Mouse (Mus musculus) forebrain, embryonic 15.5 days (tissue): Measurements from ENCODE around the gene Ntn5. TPM values are rescaled to one million over a fixed set of nuclear protein-coding genes. Genes with fewer than 3 reads are reported as not detected.

ENCODE experiments used
- ATAC-seq: fragments of 200-750 bp; cut with Nextera tagmentation; replicated peaks from 2 replicates; pipeline ENCODE4 v1.8.0; 2017; ENCODE audit warnings: mild to moderate bottlenecking, moderate TSS enrichment, moderate library complexity
- H3K27ac ChIP-seq: fragments of 300-500 bp; sonication (generic); replicated peaks from 2 replicates; pipeline ENCODE4 v1.5.1; 2015; ENCODE audit warnings: mild to moderate bottlenecking, inconsistent platforms
- H3K27me3 ChIP-seq: fragments of 300-500 bp; sonication (generic); 2 replicates; pipeline ENCODE4 v1.6.1; 2015; ENCODE audit warnings: inconsistent platforms
- H3K36me3 ChIP-seq: fragments of 300-500 bp; sonication (generic); 2 replicates; pipeline ENCODE4 v1.6.1; 2015; ENCODE audit warnings: mild to moderate bottlenecking, inconsistent platforms
- H3K4me1 ChIP-seq: fragments of 300-500 bp; sonication (generic); 2 replicates; pipeline ENCODE4 v1.6.1; 2015; ENCODE audit warnings: inconsistent platforms
- H3K4me2 ChIP-seq: fragments of 300-500 bp; sonication (generic); replicated peaks from 2 replicates; pipeline ENCODE4 v1.6.1; 2015; ENCODE audit warnings: mild to moderate bottlenecking, inconsistent platforms
- H3K4me3 ChIP-seq: fragments of 300-500 bp; sonication (generic); 2 replicates; pipeline ENCODE4 v1.5.1; 2015; ENCODE audit warnings: mild to moderate bottlenecking, inconsistent platforms
- H3K9ac ChIP-seq: fragments of 300-500 bp; sonication (generic); replicated peaks from 2 replicates; pipeline ENCODE4 v1.6.1; 2015; ENCODE audit warnings: mild to moderate bottlenecking, inconsistent platforms
- H3K9me3 ChIP-seq: fragments of 300-500 bp; sonication (generic); 2 replicates; pipeline ENCODE4 v1.6.1; 2016; ENCODE audit warnings: inconsistent platforms
- WGBS: fragments of 180-500 bp; shearing (Covaris S2); methylation state at CpG from one replicate; pipeline ENCODE4 v1.1.7; 2015; ENCODE audit warnings: mixed read lengths; 5-methylcytosine and 5-hydroxymethylcytosine counted together
- polyA plus RNA-seq: library from polyadenylated mRNA; unstranded; fragments of >200 nt; fragmentation: Nextera tagmentation; extraction: Ambion mirVana; gene quantifications from 2 replicates; pipeline ENCODE4 v1.2.1, GENCODE M21; 2015

Gene Ntn5
- polyA plus RNA-seq: 0.29 and 0.45 TPM in 2 replicates

DNA sequence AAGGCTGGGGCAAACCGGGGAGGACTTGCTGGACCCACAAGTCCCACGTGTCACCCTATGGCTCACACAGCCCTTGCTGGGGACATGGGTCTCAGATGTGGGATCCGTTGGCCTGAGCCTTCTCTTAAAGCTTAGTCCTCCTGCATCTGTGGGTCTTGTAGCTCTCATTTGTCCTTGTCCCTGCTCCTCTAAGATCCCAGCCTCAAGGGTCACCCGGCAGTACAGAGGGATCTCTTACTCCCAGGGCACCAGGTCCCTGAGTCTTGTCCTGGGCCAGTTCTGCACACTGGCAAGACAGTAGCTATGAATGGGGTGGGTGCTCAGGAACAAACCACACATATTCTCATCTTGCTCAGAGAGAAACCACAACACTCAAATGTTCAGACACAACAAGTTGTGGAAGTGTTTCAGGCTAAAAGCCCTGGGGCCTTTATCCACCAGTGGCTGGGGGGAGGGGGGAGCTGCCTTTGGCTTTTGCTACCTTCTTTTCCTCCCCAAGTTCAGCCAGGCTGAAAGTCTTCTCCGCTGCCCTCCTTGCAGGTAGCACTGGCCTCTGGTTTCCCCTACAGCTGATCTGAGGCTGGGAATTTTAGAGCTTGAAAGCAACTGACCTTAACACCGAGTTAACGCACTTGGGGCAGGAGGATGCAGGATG is at the start of gene Ntn5:
Gene Ntn5 (plus strand): TSS at position 627 of the 655 bp plus-strand sequence.
- no peaks in the 10 kb centered on the region for H3K36me3 ChIP-seq
- no peak for ATAC-seq
- H3K4me3 ChIP-seq: no peak within 1 kb of the TSS
- H3K9ac ChIP-seq: no peak within 1 kb of the TSS
- WGBS: 75% methylated on average over 7 of the region's 7 CpGs
- H3K4me2 ChIP-seq: no peak within 1 kb of the TSS
- no peaks in the 10 kb centered on the region for H3K9me3 ChIP-seq
- H3K27me3 ChIP-seq: no peaks in the 10 kb centered on the region
- peaks cover 8% of the 10 kb centered on the region for H3K4me1 ChIP-seq
- H3K27ac ChIP-seq: peak within 1 kb of the TSS; percentile 69

DNA sequence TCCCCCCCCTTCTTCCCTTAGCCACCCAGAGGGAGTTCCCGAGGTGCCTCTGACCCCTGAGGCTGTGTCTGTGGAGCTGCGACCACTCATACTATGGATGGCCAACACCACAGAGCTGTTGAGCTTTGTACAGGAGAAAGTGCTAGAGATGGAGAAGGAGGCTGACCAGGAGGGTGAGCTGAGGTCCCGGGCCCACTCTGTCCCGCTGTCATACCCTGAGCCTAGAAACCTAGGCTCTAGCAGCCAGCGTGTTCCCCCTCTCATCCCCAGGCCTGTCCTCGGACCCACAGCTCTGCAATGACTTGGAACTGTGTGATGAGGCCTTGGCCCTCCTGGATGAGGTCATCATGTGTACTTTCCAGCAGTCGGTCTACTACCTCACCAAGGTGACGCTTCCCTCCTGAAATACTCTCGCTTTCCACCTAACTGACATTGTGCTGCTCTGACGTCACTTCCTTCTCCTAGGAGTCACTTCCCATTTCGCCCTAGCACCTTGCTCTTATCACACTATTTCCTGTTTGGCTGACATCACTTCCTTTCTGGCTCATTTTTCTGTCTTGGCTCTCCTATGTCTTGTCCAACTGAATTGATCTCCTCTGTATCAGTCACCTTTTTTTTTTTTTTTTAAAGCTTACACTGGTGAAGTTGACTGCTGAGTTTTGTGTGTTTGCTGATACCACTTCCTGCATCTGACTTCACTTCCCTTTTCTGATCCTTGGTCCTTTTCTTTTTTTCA is 48.7 kb upstream of the Ntn5 start:
- Histone ChIP-seq H3K4me1 (peaks cover 15% of the 10 kb centered on the region), H3K9me3 (no peaks in the 10 kb centered on the region), H3K4me2 (no peak overlapping the region), H3K4me3 (no peak overlapping the region), H3K27me3 (no peaks in the 10 kb centered on the region), H3K27ac (no peak overlapping the region), H3K9ac (no peak overlapping the region), H3K36me3 (peaks cover 8% of the 10 kb centered on the region; the same call in 1 of the 2 replicates)
- no peak for ATAC-seq
- 91% methylated on average over 11 of the region's 11 CpGs for WGBS

- Histone ChIP-seq H3K36me3 (peaks cover 8% of the 10 kb centered on the region; the same call in 1 of the 2 replicates), H3K4me2 (no peak overlapping the region), H3K4me1 (peaks cover 15% of the 10 kb centered on the region), H3K27ac (no peak overlapping the region), H3K4me3 (no peak overlapping the region), H3K9ac (no peak overlapping the region), H3K27me3 (no peaks in the 10 kb centered on the region), H3K9me3 (no peaks in the 10 kb centered on the region)
- ATAC-seq: no peak
- WGBS: 86% methylated on average over 15 of the region's 15 CpGs
Measured at GRCm38 (mm10) chr7:45635711-45636688, 47.8 kb upstream of the Ntn5 start.

- Histone ChIP-seq H3K36me3 (peaks cover 8% of the 10 kb centered on the region; the same call in 1 of the 2 replicates), H3K27me3 (no peaks in the 10 kb centered on the region)
Measured at GRCm38 (mm10) chr7:45637710-45638109, 46.1 kb upstream of the Ntn5 start.

GRCm38 (mm10) chr7:45638623-45639401 is 45.0 kb upstream of the Ntn5 start:
- peak; percentile 92 for ATAC-seq
- Histone ChIP-seq H3K27ac (peak overlapping the region; percentile 51; the same call in 1 of the 2 replicates), H3K9me3 (no peaks in the 10 kb centered on the region), H3K9ac (peak overlapping the region; percentile 23), H3K27me3 (no peaks in the 10 kb centered on the region), H3K4me2 (peak overlapping the region; percentile 48), H3K4me1 (peaks cover 24% of the 10 kb centered on the region), H3K4me3 (peak overlapping the region; percentile 35), H3K36me3 (peaks cover 8% of the 10 kb centered on the region; the same call in 1 of the 2 replicates)
- WGBS: 19% methylated on average over 29 of the region's 29 CpGs

More at GRCm38 (mm10) chr7:45637710-45638109, 46.1 kb upstream of the Ntn5 start:
- H3K4me3 ChIP-seq: peak overlapping the region; percentile 35; the same call in 1 of the 2 replicates
- H3K9me3 ChIP-seq: no peaks in the 10 kb centered on the region
- peaks cover 19% of the 10 kb centered on the region for H3K4me1 ChIP-seq
- ATAC-seq: no peak
- H3K4me2 ChIP-seq: no peak overlapping the region
- H3K27ac ChIP-seq: no peak overlapping the region
- peak overlapping the region; percentile 23; the same call in 1 of the 2 replicates for H3K9ac ChIP-seq
- WGBS: 96% methylated on average over 6 of the region's 6 CpGs

GRCm38 (mm10) chr7:45639561-45640027 is 44.2 kb upstream of the Ntn5 start, which contains the start of gene Mamstr:
Mamstr (plus strand) TSS chr7:45639977.
- WGBS: 29% methylated on average over 19 of the region's 19 CpGs
- H3K9ac ChIP-seq: no peak within 1 kb of the TSS
- H3K9me3 ChIP-seq: no peaks in the 10 kb centered on the region
- peaks cover 31% of the 10 kb centered on the region for H3K4me1 ChIP-seq
- ATAC-seq: no peak
- H3K4me3 ChIP-seq: no peak within 1 kb of the TSS
- H3K27me3 ChIP-seq: no peaks in the 10 kb centered on the region
- no peak within 1 kb of the TSS for H3K4me2 ChIP-seq
- H3K36me3 ChIP-seq: peaks cover 8% of the 10 kb centered on the region; the same call in 1 of the 2 replicates
- H3K27ac ChIP-seq: no peak within 1 kb of the TSS

DNA sequence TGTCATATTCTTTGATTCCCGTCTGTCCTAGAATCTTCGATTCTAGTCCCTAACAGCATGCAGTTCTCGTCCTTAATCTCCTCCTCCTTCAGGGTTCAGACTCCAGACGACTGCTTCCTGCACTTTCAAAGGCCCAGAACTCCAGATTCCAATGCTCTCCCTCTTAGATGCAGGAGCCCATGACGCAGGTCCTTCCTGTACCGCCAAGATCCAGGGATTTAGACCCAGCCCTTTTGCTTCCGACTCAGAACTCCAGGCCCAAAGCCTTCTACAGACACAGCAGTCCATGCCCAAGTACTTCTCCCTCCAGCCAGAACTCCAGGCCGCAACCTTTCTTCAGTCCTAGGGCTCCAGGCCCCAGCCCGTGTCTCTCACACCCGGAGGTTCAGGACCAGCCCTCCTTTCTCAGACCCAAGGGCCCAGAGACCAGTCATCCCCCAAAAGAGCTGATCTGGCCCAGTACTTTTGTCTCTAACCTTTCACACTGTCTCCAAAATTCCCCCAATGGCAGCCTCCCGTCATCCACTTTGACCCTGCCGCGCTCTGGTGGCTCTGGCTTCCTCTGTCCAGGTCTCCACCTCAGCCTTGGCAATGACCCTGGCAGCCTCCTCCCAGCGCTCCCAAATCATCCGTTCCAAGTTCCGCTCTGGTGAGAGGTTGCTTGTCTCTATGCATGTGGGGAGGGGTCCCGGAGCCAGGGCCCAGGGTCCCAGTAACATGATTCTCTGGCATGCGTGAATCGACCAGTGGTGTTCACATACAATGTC is 43.4 kb upstream of the Ntn5 start:
- Histone ChIP-seq H3K27me3 (no peaks in the 10 kb centered on the region), H3K4me3 (no peak overlapping the region)
- WGBS: 78% methylated on average over 19 of the region's 19 CpGs

DNA sequence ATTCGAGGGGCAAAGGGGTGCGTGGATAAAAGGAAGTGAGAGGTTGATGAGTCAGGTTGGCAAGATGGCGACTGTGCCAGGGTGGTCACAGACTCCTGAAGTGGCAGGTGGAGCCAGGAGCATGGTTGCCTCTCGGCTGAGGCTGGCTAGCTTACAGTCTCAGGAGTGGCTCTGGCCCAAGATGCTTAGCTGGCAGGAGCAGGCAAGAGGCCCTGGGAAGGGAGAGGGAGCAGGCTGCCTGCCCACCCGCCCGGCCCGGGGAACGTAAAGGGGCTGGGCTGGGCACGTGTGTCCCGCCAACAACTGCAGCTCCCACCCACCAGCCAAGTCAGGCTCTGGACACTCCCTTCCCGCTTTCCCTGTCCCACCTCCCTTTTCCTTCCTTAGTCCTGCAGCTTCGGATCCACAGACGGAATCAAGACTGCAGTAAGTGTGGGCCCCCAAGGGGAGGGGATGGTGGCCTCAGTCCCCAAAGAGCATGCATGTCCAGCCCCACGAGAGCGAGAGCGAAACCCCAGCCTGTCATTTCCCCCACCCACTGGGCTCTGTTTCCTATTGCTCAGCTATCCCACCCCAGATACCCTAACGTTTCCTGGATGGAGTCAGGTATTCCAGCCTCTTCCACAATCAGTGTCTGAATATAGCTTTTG is 42.3 kb upstream of the Ntn5 start:
- no peak overlapping the region for H3K4me3 ChIP-seq
- H3K36me3 ChIP-seq: peaks cover 3% of the 10 kb centered on the region; the same call in 1 of the 2 replicates
- no peak overlapping the region for H3K27ac ChIP-seq
- WGBS: 57% methylated on average over 17 of the region's 17 CpGs
- H3K4me1 ChIP-seq: peaks cover 35% of the 10 kb centered on the region
- ATAC-seq: no peak
- no peaks in the 10 kb centered on the region for H3K9me3 ChIP-seq
- H3K27me3 ChIP-seq: no peaks in the 10 kb centered on the region
- no peak overlapping the region for H3K9ac ChIP-seq
- H3K4me2 ChIP-seq: no peak overlapping the region

More for the DNA sequence above, 43.4 kb upstream of the Ntn5 start:
- no peak overlapping the region for H3K27ac ChIP-seq
- no peak overlapping the region for H3K4me2 ChIP-seq
- H3K9ac ChIP-seq: no peak overlapping the region
- no peak for ATAC-seq
- H3K4me1 ChIP-seq: peaks cover 35% of the 10 kb centered on the region
- peaks cover 8% of the 10 kb centered on the region; the same call in 1 of the 2 replicates for H3K36me3 ChIP-seq
- H3K9me3 ChIP-seq: no peaks in the 10 kb centered on the region

- H3K9ac ChIP-seq: no peak overlapping the region
- no peaks in the 10 kb centered on the region for H3K27me3 ChIP-seq
- no peak overlapping the region; the same call in 1 of the 2 replicates for H3K4me2 ChIP-seq
- no peaks in the 10 kb centered on the region for H3K36me3 ChIP-seq
- WGBS: 82% methylated on average over 5 of the region's 5 CpGs
- no peaks in the 10 kb centered on the region for H3K9me3 ChIP-seq
- no peak for ATAC-seq
- H3K4me3 ChIP-seq: no peak overlapping the region
- H3K27ac ChIP-seq: no peak overlapping the region
- H3K4me1 ChIP-seq: peaks cover 35% of the 10 kb centered on the region
Measured at GRCm38 (mm10) chr7:45642083-45642482, 41.7 kb upstream of the Ntn5 start.
